Mouse (Mus musculus): Measurements from ENCODE around the gene Tada2a. TPM values are rescaled to one million over a fixed set of nuclear protein-coding genes. Genes with fewer than 3 reads are reported as not detected.

Tada2a gene
- polyA plus RNA-seq, 1 experiment from 2014 or later: 31.8 TPM

DNA sequence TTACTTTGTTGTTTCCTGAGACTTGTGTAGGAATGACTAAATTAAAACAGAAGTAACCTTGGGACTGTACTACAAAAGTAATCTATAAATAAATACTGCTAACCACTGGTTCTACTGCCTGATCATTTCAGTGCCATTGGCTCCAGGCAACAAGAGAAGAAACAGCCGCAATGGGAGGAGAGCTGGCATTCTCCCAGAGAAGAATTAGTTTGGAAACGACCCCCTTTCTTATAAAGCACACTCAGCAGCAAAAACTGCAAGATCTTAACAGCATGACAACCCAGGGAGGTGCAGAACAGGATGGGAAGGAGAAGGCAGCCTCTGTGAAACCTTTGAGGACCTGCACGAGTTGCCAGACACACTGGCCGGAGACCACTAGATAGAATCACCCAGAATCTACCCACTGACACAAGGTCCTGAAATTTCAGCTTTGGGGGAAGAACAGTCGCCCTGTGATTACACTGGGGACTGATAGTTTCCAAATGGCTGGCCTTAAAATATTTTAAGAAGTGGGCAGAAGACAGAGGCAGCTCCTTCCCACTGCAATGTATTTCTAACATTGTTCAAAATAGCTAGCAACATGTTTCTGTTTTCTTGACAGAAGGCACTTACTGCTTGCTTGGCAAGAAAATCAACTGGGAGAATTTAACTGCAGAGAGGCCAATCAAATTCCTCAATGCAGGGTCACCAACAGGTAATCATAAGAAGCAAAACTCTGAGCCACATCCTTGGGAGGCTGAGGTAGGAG lies 32.0 kb downstream of the Tada2a start:
- no peaks in the 10 kb centered on the region for H3K4me1 ChIP-seq (replicated peaks; ENCODE audit: control insufficient read depth, insufficient read depth, low read length)
- no peak overlapping the region for H3K4me3 ChIP-seq (ENCODE audit: low read depth, low read length)
- WGBS: 82% methylated on average over 5 of the region's 5 CpGs
- peaks cover 77% of the 10 kb centered on the region for H3K36me3 ChIP-seq (ENCODE audit: control insufficient read depth, insufficient read depth, low read length)
- ATAC-seq (replicated peaks; ENCODE audit: low FRiP score, low TSS enrichment, low read depth): no peak
- no peak overlapping the region for H3K9ac ChIP-seq (ENCODE audit: low read length)
- no peak overlapping the region for H3K27ac ChIP-seq (ENCODE audit: low read depth)
- H3K27me3 ChIP-seq (replicated peaks; ENCODE audit: control insufficient read depth, insufficient read depth, low read length): no peaks in the 10 kb centered on the region
- DNase-seq (ENCODE audit: low spot score): no peak
- no peaks in the 10 kb centered on the region for H3K9me3 ChIP-seq (ENCODE audit: control insufficient read depth, low read length)
- H3K4me2 ChIP-seq (ENCODE audit: low read length): no peak overlapping the region

DNA sequence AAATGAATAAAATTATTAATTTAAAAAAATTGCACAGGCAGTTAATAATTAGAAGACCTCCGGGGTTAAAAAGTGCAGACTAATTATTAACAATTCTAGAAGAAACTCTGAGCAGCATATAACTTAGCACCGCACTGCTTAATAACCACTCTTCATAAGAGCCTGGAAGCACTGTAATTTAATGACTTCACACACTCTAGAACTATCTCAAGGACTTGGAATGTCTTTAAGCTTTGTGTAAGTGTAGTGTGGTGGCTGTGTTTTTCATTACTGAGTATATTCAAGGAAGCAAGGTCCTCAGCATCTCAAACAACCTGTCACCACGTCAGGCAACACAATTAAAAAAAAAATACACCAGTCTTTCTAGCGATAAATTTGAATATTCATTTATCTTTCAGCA lies 34.3 kb downstream of the Tada2a start:
- no peaks in the 10 kb centered on the region for H3K27me3 ChIP-seq (replicated peaks; ENCODE audit: control insufficient read depth, insufficient read depth, low read length)
- H3K9ac ChIP-seq (ENCODE audit: low read length): no peak overlapping the region
- 82% methylated on average over 4 of the region's 4 CpGs for WGBS
- ATAC-seq (replicated peaks; ENCODE audit: low FRiP score, low TSS enrichment, low read depth): no peak
- no peak overlapping the region for H3K27ac ChIP-seq (ENCODE audit: low read depth)
- H3K4me2 ChIP-seq (ENCODE audit: low read length): no peak overlapping the region
- H3K9me3 ChIP-seq (ENCODE audit: control insufficient read depth, low read length): no peaks in the 10 kb centered on the region
- no peak overlapping the region for H3K4me3 ChIP-seq (ENCODE audit: low read depth, low read length)
- H3K4me1 ChIP-seq (replicated peaks; ENCODE audit: control insufficient read depth, insufficient read depth, low read length): no peaks in the 10 kb centered on the region
- no peak for DNase-seq (ENCODE audit: low spot score)
- H3K36me3 ChIP-seq (ENCODE audit: control insufficient read depth, insufficient read depth, low read length): peaks cover 72% of the 10 kb centered on the region

DNA sequence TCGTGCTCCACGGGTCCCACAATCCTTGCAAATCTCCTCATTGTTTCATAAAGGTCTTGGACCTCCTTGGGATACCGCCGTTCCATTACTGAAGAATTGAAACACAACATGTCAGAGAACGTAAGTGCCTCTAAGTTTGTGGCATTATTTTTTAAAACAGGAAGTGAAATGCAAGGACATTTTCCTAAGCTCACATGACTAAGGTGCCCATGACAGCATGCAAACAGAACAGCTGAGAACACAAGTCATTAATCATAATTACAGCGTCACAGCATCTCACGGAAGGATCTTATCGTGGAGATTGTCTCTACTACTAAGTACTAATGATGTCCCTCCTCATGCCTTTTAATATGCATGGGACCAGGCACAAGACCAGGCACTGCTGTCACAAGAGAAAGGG lies 38.8 kb downstream of the Tada2a start:
- no peaks in the 10 kb centered on the region for H3K4me1 ChIP-seq (replicated peaks; ENCODE audit: control insufficient read depth, insufficient read depth, low read length)
- no peak overlapping the region for H3K9ac ChIP-seq (ENCODE audit: low read length)
- DNase-seq (ENCODE audit: low spot score) (no peak), ATAC-seq (replicated peaks; ENCODE audit: low FRiP score, low TSS enrichment, low read depth) (no peak)
- H3K27me3 ChIP-seq (replicated peaks; ENCODE audit: control insufficient read depth, insufficient read depth, low read length): no peaks in the 10 kb centered on the region
- H3K4me2 ChIP-seq (ENCODE audit: low read length): no peak overlapping the region
- no peaks in the 10 kb centered on the region for H3K9me3 ChIP-seq (ENCODE audit: control insufficient read depth, low read length)
- H3K27ac ChIP-seq (ENCODE audit: low read depth): no peak overlapping the region
- no peak overlapping the region for H3K4me3 ChIP-seq (ENCODE audit: low read depth, low read length)
- 90% methylated on average over 8 of the region's 8 CpGs for WGBS
- peaks cover 82% of the 10 kb centered on the region for H3K36me3 ChIP-seq (ENCODE audit: control insufficient read depth, insufficient read depth, low read length)

DNA sequence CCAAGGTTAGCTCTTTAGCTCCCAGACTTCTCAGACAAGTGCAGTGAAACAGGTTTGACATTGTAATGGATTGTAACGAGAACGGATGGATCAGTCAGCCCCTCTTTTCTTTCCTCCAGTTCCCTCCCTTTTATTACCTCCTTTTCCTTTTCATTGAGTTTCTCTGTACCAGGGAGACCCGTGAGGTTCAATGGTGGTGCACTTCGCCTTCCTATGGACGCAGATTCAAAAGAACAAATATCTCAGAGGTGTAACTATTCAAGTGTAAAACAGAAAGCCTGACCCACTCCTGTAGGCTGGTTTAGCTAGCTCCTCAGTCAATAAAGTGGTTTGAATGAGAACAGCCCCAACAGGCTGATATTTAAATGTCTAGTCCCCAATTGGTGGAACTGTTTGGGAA lies 47.5 kb downstream of the Tada2a start:
- peaks cover 61% of the 10 kb centered on the region for H3K36me3 ChIP-seq (ENCODE audit: control insufficient read depth, insufficient read depth, low read length)
- no peaks in the 10 kb centered on the region for H3K4me1 ChIP-seq (replicated peaks; ENCODE audit: control insufficient read depth, insufficient read depth, low read length)
- no peak overlapping the region for H3K27ac ChIP-seq (ENCODE audit: low read depth)
- H3K4me3 ChIP-seq (ENCODE audit: low read depth, low read length): no peak overlapping the region
- no peaks in the 10 kb centered on the region for H3K27me3 ChIP-seq (replicated peaks; ENCODE audit: control insufficient read depth, insufficient read depth, low read length)
- no peak overlapping the region for H3K4me2 ChIP-seq (ENCODE audit: low read length)
- H3K9ac ChIP-seq (ENCODE audit: low read length): no peak overlapping the region
- H3K9me3 ChIP-seq (ENCODE audit: control insufficient read depth, low read length): no peaks in the 10 kb centered on the region
- ATAC-seq (replicated peaks; ENCODE audit: low FRiP score, low TSS enrichment, low read depth): no peak
- 94% methylated on average over 5 of the region's 5 CpGs for WGBS
- DNase-seq (ENCODE audit: low spot score): no peak

DNA sequence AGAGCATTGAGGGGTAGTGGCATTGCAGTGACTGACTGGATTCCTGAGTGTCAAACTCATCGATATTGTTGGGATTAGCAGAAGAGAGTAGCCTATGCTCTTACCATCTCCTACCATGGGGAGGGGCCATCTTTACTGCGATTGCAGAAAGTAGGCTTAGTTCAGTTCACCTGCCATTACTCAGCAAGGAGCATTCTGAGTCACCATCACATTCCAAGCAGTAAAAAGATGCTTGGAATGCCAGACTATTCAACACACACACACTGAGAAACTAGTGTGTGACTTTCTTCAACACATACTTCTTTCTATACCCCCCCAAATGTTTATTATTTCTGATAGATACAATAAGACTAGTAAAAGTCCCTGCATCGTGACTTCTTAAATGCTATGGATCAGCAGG lies 49.1 kb downstream of the Tada2a start:
- Histone ChIP-seq H3K27ac (ENCODE audit: low read depth) (no peak overlapping the region), H3K4me2 (ENCODE audit: low read length) (no peak overlapping the region), H3K36me3 (ENCODE audit: control insufficient read depth, insufficient read depth, low read length) (peaks cover 46% of the 10 kb centered on the region), H3K27me3 (replicated peaks; ENCODE audit: control insufficient read depth, insufficient read depth, low read length) (no peaks in the 10 kb centered on the region), H3K4me1 (replicated peaks; ENCODE audit: control insufficient read depth, insufficient read depth, low read length) (no peaks in the 10 kb centered on the region), H3K9me3 (ENCODE audit: control insufficient read depth, low read length) (no peaks in the 10 kb centered on the region), H3K4me3 (ENCODE audit: low read depth, low read length) (no peak overlapping the region), H3K9ac (ENCODE audit: low read length) (no peak overlapping the region)
- no peak for ATAC-seq (replicated peaks; ENCODE audit: low FRiP score, low TSS enrichment, low read depth)
- DNase-seq (ENCODE audit: low spot score): no peak
- WGBS: 82% methylated on average over 3 of the region's 3 CpGs

DNA sequence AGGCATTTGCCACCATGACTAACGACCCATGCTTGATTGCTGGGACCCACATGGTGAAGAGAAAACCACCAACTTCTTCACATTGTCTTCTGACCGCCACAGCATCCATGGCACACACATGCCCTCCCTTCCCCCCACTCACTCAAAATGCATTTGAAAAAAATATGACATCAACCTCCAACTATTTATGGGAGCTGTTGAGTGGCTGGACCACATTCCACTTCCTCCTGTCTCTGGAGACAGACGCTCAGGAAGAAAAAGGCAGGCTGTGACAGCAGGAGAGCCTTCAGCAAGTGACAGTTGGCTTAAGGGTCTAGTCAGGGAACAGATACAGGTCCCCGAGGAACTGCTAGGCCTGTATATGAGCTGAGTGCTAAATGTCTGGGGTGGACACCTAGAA lies 49.5 kb downstream of the Tada2a start:
- no peak overlapping the region for H3K27ac ChIP-seq (ENCODE audit: low read depth)
- DNase-seq (ENCODE audit: low spot score): no peak
- H3K36me3 ChIP-seq (ENCODE audit: control insufficient read depth, insufficient read depth, low read length): peaks cover 41% of the 10 kb centered on the region
- 77% methylated on average over 4 of the region's 4 CpGs for WGBS
- no peaks in the 10 kb centered on the region for H3K9me3 ChIP-seq (ENCODE audit: control insufficient read depth, low read length)
- H3K4me2 ChIP-seq (ENCODE audit: low read length): no peak overlapping the region
- ATAC-seq (replicated peaks; ENCODE audit: low FRiP score, low TSS enrichment, low read depth): 0 out of 2 replicates have a peak, but pooled peaks have one; percentile 15
- no peaks in the 10 kb centered on the region for H3K4me1 ChIP-seq (replicated peaks; ENCODE audit: control insufficient read depth, insufficient read depth, low read length)
- H3K4me3 ChIP-seq (ENCODE audit: low read depth, low read length): no peak overlapping the region
- H3K9ac ChIP-seq (ENCODE audit: low read length): no peak overlapping the region
- H3K27me3 ChIP-seq (replicated peaks; ENCODE audit: control insufficient read depth, insufficient read depth, low read length): no peaks in the 10 kb centered on the region

DNA sequence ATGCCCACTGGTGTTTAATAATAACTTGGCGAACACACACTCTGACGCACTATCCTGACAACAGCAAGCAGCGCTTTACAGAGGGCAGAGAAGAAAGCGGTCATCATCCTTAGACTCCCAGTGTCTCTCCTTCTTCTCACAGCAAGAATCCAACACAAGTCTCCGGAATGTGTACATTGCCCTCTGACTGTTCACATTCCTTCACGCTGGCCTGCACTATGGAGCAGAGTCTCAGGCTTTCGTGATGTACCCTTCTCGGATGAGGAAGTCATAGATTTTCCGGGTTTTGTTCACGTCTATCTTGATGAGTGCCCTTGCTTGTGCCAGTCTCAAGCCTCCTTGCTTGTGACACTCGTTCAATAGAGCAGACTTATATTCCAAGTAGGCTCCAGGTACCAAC lies 50.0 kb downstream of the Tada2a start:
- Histone ChIP-seq H3K9ac (ENCODE audit: low read length) (no peak overlapping the region), H3K27me3 (replicated peaks; ENCODE audit: control insufficient read depth, insufficient read depth, low read length) (no peaks in the 10 kb centered on the region), H3K9me3 (ENCODE audit: control insufficient read depth, low read length) (no peaks in the 10 kb centered on the region), H3K4me2 (ENCODE audit: low read length) (no peak overlapping the region), H3K36me3 (ENCODE audit: control insufficient read depth, insufficient read depth, low read length) (peaks cover 39% of the 10 kb centered on the region), H3K4me3 (ENCODE audit: low read depth, low read length) (no peak overlapping the region), H3K4me1 (replicated peaks; ENCODE audit: control insufficient read depth, insufficient read depth, low read length) (no peaks in the 10 kb centered on the region), H3K27ac (ENCODE audit: low read depth) (no peak overlapping the region)
- ATAC-seq (replicated peaks; ENCODE audit: low FRiP score, low TSS enrichment, low read depth) (no peak), DNase-seq (ENCODE audit: low spot score) (no peak)
- 88% methylated on average over 11 of the region's 11 CpGs for WGBS

DNA sequence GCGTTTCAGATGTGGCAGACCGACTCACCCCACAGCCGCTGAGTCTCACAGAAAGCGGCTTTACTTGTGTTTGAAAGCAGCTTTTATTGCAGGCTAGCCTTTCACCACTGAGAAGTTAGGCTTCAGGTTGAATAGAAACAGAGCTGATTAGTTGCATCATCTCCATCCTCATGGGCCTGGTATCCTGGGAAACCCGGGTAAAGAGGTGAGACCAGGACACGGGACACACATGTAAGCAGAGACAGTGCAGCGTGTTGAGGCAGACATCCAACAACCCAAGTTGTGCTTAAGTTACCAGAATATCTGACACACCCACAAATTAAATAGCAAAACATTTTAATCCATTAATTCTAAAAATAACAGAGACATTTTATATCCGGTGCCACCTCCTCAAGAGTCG lies 50.8 kb downstream of the Tada2a start:
- H3K4me1 ChIP-seq (replicated peaks; ENCODE audit: control insufficient read depth, insufficient read depth, low read length): 0 out of 2 replicates have a peak, but pooled peaks cover 2% of the 10 kb centered on the region
- no peaks in the 10 kb centered on the region for H3K27me3 ChIP-seq (replicated peaks; ENCODE audit: control insufficient read depth, insufficient read depth, low read length)
- H3K9ac ChIP-seq (ENCODE audit: low read length): no peak overlapping the region
- peaks cover 32% of the 10 kb centered on the region for H3K36me3 ChIP-seq (ENCODE audit: control insufficient read depth, insufficient read depth, low read length)
- H3K27ac ChIP-seq (ENCODE audit: low read depth): no peak overlapping the region
- DNase-seq (ENCODE audit: low spot score) (no peak), ATAC-seq (replicated peaks; ENCODE audit: low FRiP score, low TSS enrichment, low read depth) (no peak)
- no peak overlapping the region for H3K4me3 ChIP-seq (ENCODE audit: low read depth, low read length)
- no peaks in the 10 kb centered on the region for H3K9me3 ChIP-seq (ENCODE audit: control insufficient read depth, low read length)
- H3K4me2 ChIP-seq (ENCODE audit: low read length): no peak overlapping the region
- WGBS: 92% methylated on average over 9 of the region's 9 CpGs

DNA sequence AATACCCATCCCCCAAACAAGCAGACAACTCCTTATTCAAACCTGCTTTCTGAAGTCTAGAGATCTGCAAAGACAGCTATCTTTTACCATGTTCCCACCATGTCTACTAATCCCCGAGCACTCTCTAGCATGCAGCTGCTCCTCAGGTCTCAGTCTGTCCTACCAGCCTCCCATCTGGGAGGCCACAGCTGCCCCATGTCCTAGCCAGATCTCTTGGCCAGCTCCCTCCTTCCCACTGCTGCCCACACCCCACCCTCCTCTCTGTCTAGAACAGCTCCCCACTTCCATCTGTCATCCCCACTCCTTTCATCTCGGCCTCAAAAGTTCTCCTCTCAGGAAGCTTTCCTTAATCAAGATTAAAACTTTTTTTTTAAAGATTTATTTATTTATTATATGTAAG lies 52.4 kb downstream of the Tada2a start:
- no peak overlapping the region for H3K4me3 ChIP-seq (ENCODE audit: low read depth, low read length)
- H3K36me3 ChIP-seq (ENCODE audit: control insufficient read depth, insufficient read depth, low read length): peaks cover 23% of the 10 kb centered on the region
- ATAC-seq (replicated peaks; ENCODE audit: low FRiP score, low TSS enrichment, low read depth) (no peak), DNase-seq (ENCODE audit: low spot score) (no peak)
- H3K9ac ChIP-seq (ENCODE audit: low read length): no peak overlapping the region
- H3K4me1 ChIP-seq (replicated peaks; ENCODE audit: control insufficient read depth, insufficient read depth, low read length): peaks cover 10% of the 10 kb centered on the region; the same call in 1 of the 2 replicates
- H3K27ac ChIP-seq (ENCODE audit: low read depth): no peak overlapping the region
- no peaks in the 10 kb centered on the region for H3K27me3 ChIP-seq (replicated peaks; ENCODE audit: control insufficient read depth, insufficient read depth, low read length)
- 67% methylated on average over 2 of the region's 2 CpGs for whole genome bisulfite sequencing
- H3K9me3 ChIP-seq (ENCODE audit: control insufficient read depth, low read length): no peaks in the 10 kb centered on the region
- no peak overlapping the region for H3K4me2 ChIP-seq (ENCODE audit: low read length)

Data from intestine, embryonic 14.5 days (tissue).